Mouse (Mus musculus) kidney, postnatal 25 days (tissue): Measurements from ENCODE around the gene Carns1.

Experiments
- DNase-seq, 2 experiments: peaks; one replicate each; pipeline ENCODE4 v3.0.0; 2021; ENCODE audit warnings: mixed read lengths in 2 of 2

Gene Carns1

DNA sequence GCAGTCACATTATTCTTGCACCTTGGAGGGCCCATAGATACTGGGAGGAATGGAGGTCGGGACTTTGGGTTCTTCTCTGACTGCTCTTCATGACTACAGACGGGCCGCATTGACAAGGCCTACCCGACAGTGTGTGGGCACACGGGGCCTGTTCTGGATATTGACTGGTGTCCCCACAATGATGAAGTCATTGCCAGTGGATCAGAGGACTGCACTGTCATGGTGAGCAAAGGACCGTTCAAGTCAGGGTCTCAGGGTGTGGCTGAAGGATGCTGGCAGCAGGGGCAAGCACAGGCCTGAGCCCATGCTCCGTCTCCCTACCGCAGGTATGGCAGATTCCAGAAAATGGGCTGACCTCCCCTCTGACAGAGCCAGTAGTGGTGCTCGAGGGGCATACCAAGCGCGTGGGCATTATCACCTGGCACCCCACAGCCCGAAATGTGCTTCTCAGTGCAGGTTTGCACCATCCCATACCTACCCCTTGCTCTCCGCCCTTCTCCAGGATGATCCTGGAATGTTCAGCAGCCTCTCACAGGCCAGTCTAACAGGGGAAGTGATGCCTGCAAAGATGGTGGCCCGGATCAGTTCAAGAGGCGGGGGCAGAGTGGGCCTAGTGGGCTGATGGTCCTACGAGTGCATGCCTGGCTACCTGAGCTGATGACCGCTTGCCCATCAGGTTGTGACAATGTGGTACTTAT, 25.4 kb downstream of the Carns1 start:
- no peak for DNase-seq

DNA sequence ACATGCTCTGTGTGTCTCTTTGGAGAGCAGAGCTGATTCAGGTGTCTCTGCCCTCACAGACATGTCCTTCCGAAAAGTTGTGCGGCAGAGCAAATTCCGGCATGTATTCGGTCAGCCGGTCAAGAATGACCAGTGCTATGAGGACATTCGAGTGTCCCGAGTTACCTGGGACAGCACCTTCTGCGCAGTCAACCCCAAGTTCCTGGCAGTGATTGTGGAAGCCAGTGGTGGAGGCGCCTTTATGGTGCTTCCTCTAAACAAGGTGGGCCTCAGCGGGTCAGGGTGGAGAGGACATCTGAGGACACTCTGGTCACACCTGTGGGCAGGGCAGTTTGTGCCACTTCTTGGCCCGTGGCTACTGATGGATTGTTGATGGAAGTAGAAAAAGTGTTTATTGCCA, 26.0 kb downstream of the Carns1 start:
- DNase-seq = no peak

DNA sequence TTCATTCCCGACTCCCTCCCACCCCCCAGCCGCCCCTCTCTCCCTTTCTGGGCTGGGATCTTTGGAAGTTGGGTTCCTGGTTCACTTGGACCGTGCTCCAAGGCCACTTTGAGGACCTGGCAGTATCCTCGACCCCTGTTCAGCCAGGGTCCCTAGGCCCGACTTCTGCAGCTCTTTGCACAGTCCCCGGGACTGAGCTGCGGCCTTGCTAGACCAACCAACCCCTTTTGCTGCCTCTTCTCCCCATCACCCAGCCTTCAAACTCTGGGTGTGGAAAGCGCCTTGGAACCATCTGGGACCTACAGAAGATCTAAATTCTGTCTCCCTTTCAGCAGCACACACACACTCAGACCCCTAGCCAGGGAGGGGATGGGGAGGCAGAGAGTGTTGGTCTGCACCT, 26.5 kb downstream of the Carns1 start:
- DNase-seq = no peak

DNA sequence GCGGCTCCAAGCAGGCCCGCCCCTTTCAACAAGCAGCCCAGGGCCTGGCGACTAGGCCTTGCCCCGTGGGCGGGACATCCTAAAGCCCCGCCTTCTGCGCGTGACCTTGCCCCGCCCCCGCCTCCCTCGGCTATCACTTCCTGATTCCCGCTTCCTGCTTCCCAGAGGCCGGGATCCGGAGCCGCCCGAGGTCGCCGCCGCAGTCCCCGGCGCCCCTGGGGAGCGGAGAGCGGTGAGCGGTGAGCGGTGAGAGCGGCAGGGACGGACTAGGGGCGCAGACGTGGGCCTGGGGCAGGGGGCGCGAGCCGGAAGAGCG, 26.8 kb downstream of the Carns1 start, which contains the start of gene Coro1b:
Gene Coro1b, plus strand, starts transcription at position 129 of the 316 bp plus-strand sequence.
- peak; percentile 98 for DNase-seq

DNA sequence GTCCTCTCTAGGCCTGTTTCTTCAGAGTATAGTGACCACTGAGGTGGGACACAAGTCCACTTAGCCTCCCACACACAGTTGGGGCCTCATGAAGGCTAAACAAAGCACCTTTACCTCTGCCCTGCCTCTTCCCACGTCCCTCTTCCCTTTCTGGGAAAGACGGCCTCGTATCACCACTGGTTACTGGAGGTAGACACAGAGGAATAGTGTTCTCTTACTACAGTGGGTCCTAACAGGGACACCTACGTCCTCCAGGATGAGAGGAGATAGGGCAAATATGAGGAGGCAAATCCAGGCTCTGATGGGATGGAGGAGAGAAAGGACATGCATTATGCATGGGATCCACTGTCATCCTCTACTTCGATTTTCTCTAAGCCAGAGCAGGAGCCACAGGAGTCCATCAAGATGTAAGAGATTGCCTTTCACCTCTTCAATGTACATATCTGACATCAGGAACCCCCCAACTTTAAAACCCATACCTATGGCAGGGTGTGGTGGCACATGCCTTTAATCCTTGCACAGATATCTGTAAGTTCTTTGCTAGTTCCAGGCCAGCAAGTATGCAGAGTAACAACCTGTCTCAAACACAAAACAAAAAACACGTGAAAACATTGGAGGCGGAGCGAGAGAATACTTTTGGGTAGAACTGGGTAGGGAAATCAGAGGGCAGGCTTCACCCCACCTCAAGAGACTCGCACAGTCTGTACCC, 27.3 kb downstream of the Carns1 start:
- DNase-seq = no peak

DNA sequence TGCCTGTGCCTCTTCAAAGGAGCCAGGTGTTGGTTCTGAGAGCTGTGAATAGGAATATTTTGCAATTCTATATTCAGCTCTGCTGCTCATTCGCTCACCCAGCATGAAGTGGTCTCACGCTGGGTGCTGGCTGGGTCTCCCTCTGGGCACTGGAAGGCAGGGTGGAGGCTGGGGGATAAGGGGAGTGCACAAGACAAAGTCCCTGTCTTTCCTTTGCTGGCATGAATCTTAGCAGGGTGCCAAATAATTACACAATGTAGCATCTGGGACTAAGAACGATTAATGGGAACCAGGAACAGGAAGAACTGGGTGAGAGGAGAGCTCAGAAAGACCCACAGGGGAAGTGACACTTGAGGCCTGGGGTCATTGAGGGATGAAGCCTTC, 28.3 kb downstream of the Carns1 start:
- DNase-seq = no peak

DNA sequence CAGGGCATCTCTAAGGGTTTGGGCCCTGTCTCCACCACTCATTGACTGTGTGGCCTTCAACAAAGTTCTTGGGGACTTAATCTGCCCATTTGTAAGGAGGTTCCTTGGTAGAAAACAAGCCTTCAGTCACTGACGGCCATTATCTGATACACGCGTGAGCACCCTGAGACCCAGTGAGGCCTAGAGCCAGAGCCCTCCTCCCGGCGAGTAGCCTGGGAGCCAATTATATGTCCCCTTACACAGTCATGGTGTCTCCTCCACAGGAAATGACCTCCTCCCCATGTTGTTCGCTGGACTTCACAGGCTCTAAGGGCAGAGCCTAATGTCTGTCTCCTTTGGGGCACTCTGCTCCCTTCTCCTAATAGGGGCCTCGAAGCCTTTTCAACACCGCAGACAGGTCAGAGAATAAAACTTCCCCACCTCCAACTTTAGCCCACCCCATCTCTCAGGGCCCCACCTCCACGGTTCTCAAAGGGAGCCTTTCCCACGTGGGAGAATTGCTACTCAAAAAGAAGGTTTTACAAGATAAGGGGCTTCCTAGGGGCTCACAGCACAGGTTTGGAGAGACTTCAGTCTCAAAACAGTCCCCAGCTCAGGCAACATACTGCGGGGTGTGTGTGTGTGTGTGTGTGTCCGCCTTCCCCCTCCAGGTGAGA, 28.8 kb downstream of the Carns1 start:
- no peak for DNase-seq

DNA sequence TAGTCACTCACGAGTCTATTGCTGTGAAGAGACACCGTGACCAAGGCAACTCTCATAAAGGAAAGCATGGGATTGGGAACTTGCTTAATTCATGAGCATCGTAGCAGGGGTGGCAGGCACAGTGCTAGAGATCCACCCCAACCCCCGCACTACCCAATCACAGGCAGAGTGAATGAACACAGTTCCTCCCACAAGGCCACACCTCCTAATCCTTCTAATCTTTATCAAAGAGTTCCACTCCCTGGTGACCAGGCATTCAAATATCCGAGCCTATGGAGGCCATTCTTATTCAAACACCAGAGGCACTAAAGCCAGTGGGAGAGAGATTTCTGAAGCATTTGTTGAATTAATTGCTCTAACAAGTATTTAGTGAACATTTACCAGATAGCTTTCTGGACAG, 29.3 kb downstream of the Carns1 start:
- no peak for DNase-seq

DNA sequence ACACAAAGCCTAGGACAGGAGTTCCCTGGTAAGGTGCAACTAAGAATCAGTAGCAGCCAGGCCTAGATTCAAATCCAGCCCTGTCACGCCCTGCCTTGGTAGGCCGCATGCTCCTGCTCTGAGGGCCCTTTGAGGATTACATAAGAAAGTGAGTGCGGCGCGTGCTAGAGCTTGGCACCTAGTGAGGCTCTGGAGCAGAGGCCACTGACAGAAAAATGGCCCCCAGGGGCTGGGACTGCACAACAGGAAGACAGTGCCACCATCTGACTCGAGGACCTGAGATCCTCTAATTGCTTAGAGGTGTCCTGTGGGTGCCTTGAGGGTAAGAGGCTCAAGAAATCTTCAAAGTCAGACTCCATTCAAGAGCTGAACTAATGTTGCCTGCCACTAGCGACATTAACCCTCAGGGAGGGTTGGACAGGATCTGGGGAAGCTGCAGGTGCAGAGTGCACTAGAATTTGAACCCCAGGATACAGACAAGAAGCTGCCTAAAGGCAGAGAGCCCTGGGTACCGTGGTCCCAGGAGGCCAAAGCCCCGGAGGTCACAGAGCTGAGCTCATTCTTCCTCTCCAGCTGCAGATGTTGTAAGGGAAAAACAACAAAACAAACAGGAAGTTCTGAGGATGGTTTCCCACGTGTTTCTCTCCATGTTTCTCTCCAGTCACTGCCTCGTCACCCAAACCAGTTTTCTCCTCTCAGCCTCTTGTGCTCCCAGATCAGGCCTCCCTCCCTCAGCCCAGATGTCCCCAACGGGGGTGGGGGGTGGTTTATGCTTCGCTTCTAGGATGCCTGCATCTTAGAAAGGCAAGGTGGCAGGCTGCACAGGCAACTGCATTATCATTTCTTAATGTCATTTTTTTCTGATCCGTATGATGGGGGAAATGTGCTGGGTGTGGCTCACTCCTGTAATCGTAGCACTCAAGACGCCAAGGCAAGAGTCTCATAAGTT, 30.5 kb downstream of the Carns1 start:
- DNase-seq = peak; percentile 27 to 63

DNA sequence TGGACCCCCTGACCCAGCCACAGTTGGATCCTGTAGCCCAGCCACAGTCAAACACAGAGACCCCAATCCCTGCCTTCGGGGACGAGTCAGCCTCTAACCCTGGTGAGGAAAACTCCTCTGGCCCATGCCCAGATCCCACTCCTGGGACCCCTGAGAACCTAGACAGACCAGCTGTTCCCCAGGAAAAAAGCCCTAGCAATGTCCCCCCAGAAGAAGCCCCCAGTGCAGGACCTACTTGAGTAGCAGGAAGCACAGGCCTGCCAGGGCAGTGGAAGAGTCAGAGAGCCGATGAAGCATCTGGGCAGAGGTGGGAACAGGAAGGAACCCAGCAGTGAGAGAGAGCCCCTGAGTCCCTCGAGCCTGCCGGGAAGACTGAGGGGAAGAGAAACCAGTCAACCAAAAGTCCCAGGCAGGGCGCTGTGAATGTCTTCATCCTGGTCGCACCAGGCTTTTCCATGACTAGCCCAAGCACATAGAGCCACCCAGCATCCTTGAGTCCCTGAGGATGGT, 31.5 kb downstream of the Carns1 start, which contains the start of gene Cabp4:
Gene Cabp4, minus strand, starts transcription at position 275 of the 510 bp plus-strand sequence.
- peak in 1 of 2 experiments; percentile 29 for DNase-seq

DNA sequence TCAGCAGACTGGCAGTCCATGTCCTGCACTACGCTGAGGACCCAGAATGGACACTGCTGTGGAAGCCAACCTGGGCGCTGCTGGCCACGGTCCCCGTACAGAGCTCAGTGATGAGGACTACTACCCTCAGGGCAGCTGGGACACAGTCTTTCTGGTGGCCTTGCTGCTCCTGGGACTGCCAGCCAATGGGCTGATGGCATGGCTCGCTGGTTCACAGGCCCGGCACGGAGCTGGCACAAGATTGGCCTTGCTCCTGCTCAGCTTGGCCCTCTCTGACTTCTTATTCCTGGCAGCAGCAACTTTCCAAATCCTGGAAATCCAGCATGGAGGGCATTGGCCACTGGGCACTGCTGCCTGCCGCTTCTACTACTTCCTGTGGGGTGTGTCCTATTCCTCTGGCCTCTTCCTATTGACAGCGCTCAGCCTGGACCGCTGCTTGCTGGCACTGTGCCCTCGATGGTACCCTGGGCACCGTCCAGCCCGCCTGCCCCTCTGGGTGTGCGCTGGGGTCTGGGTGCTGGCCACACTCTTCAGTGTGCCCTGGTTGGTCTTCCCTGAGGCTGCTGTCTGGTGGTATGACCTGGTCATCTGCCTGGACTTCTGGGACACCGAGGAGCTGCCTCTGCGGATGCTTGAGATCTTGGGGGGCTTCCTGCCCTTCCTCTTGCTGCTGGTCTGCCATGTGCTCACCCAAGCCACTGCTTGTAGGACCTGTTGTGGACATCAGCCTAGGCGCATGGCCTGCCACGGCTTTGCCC, 32.7 kb downstream of the Carns1 start:
- peak; percentile 19 to 78 for DNase-seq

DNA sequence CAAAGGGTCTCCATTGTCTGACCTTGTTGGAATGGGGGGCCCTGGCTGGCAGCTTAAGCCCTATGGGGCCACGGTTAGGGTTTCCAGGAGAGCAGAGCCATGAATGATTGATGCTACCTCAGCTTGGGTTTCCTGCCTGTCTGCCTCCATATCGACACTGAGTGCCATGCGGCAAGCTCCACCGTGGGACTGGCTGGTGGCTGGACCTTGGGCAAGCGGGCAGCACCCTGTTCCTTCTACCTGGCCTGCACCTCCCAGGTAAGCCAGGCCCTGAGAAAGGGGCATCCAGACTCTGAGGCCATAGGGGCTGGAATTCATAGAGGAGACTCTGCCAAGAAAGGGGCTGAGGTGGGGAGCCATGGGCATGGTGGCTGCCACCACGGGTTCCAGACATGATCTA, 35.1 kb downstream of the Carns1 start:
- DNase-seq = peak in 1 of 2 experiments; percentile 12

DNA sequence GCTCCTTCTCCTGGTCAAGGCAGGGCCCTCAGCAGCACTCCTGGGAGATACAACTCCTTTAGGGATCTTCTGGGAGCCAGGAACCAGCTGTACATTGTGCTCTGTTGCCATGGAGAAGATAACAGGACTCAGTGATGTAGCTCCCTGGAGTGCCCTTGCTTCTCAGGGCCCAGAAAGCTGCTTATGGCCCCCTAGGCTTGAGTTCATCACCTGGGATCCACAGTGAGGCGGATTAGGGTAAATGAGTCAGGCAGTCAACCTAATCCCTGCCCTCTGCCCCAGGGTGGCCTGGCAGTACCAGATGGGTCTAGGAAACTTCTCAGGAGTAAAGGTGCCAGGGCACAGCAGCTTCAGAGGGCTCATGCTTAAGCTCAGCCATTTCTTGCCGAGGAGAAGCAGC, 35.8 kb downstream of the Carns1 start, which contains the start of gene Gpr152:
Gene Gpr152, plus strand, starts transcription at position 342 of the 400 bp plus-strand sequence.
- peak in 1 of 2 experiments; percentile 17 for DNase-seq

DNA sequence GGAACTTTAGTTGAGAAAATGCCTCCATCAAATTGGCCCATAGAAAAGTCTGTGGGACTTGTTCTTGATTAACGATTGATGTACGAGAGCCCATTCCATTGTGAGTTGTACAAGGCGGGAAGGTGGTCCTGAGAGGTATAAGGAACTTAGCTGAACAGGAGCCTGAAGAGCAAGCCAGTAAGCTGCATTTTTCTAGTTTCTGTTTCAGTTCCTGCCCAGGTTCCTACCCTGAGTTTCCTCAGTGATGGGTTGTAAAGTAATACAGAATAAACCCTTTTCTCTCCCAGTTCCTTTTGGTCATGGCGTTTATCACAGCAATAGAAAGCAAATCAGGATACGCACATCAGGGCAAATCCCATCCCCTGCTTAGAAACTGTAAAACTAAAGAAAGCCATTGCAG, 37.4 kb downstream of the Carns1 start:
- no peak for DNase-seq

DNA sequence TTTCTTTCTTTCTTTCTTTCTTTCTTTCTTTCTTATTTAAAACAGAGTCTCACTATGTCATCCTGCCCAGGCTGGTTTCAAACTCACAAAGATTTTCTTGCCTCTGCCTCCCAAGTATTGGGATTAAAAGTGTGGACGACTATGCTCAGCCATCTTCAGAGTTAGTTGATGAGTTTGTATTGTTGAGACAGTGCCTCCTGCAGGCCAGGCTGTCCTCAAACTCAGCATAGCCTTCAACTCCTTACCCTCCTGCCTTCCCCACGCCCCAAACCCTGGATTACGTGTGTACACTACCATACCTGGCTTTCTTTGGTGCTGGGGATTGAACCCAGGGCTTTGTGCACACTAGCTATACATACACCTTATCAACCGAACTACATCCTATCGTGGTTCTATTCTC, 38.8 kb downstream of the Carns1 start:
- DNase-seq = peak in 1 of 2 experiments; percentile 31

DNA sequence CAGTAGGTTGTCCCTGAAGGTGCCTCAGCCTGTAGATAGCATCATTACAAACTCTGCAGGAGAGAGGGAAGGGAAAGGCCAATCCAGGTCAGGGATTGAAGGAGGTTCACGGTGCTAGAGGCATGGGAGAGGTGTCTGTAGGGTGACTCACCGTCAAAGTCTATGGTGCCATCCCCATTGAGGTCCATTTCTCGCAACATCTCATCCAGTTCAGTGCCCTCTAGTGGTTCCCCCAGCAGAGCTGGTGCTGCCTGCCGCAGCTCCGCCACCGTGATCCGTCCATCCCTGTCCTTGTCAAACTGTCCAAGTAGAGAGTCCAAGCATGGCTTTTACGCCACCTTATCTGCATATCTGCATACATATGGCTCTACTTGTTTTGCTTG, 39.3 kb downstream of the Carns1 start:
- DNase-seq = peak in 1 of 2 experiments; percentile 27

DNA sequence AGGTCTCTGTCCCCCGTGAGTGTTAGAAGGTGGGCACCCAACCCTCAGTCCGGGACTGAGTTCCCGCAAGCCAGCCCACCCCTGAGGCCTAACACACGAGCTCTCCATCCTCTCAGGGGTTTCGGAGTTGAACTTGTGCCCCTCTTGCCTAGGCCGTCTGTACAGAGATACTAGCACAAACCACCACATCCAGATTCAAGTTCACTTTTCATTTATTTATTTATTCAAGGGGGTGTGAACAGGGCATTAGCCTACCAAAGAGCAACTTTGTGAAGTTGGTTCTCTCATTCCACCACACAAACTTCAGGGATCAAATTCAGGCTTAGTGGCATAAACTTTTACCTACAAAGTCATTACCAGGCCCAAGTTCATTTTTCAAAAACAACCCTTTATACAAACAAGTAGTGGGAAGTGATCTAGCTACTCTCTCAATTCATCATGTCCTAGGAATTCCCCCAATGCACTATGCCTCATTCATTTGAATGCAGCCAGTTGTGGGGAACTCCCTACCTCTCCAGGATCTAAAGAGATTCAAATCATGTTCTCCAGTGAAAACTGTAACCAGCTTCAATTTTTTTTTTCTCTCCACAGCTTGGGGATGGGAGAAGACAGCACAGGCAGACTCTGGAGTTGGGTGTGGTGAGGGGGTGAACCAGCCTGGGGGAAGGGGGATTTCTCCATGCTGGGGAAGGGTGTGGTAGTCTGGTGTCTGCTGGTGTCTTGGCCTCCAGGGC, 39.9 kb downstream of the Carns1 start:
- peak in 1 of 2 experiments; percentile 30 for DNase-seq

DNA sequence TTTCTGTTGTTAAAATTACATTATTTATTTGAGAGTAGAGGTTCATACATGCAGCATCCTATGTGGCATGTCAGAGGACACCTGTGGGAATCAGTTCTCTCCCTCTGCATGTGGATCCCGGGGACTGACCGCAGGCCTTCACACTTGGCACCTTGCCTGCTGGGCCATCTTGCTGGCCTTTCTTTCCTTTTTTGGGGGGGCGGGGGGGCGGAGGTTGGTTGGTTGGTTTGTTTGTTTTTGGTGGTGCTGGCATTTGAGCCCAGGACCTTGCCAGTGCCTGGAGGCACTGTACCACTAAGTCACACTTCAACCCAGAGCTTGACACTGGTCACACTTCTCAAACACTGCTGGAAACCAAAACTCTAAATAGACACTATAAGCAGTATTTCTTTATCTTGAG, 40.9 kb downstream of the Carns1 start:
- DNase-seq = peak in 1 of 2 experiments; percentile 35

DNA sequence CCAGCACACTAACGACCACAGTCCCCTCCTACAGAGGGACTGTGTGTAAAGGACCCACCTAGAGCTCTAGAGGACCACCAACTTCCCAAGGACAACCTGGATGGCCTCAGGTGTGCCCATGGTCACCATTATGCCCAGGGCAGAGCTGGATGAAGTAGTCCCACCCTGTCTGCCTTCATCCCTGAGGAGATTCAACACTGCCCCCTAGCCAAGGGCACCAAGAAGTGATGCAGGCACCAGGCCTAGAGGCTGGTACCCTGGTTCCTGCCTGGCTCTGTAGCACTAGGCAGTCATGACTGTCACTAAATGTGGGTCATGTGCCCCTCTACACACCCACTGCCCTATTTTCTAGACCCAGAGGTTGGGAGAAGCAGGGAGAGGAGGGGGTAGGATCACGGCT, 43.5 kb downstream of the Carns1 start:
- no peak for DNase-seq

DNA sequence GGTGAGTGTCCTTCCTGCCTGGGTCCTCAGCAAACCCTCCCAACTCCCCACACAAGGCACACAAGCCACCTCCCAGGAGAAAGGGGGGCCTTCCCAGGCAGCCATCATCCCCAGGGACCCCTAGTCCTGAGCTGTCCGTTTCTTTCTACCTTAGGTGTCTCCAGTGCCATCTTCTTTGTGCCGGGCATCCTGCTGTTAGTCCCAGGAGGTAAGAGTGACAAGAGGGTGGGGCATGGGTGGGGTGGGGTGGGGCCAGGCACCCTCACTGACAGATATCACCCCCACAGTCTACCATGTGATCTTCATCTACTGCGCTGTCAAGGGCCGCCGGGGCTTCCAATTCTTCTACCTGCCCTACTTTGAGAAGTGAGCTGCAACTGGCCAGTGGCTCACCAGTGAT, 44.2 kb downstream of the Carns1 start:
- DNase-seq = no peak

DNA sequence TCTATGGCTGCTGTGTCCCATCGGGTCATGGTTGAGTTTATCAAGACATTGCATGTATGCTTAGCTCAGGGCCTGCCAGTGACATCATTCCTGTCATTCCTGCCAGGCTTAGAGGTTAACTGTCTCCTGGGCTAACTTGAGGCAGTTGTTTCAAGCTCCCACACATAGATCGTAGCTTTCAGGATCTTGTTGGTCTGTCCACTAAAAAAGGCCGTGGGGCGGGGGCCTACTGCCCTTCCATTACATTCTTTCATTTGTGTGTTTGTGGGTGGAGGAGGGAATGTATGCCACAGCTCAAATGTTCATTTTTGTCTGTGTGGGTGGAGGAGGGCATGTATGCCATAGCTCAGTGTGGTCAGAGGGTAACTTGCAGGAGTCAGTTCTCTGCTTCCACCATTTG, 45.2 kb downstream of the Carns1 start:
- no peak for DNase-seq
